Mouse (Mus musculus) liver, adult 2 months (tissue): Measurements from ENCODE around the gene Itgb2. TPM values are rescaled to one million over a fixed set of nuclear protein-coding genes. Genes with fewer than 3 reads are reported as not detected.
A peak's percentile ranks its signal among the peaks of the same experiment; 100 is the strongest.

ENCODE experiments used
- DNase-seq: peaks from one replicate; pipeline ENCODE4 v3.0.0-alpha.2; 2011; ENCODE audit warnings: low read depth, low spot score; ENCODE audit errors: extremely low read depth
- H3K27ac ChIP-seq: fragments of 200-500 bp; replicated peaks from 2 replicates; pipeline ENCODE4 v1.5.1; 2012; ENCODE audit warnings: low read depth, mild to moderate bottlenecking, control low read depth, inconsistent platforms, low read length; ENCODE audit not compliant: insufficient read depth
- H3K27me3 ChIP-seq: fragments of 200-500 bp; 2 replicates; pipeline ENCODE4 v1.6.1; 2012; ENCODE audit warnings: mild to moderate bottlenecking, moderate library complexity, low read length, inconsistent platforms; ENCODE audit not compliant: control insufficient read depth, insufficient read depth
- H3K36me3 ChIP-seq: fragments of 200-500 bp; 2 replicates; pipeline ENCODE4 v1.6.1; 2012; ENCODE audit warnings: low read length, inconsistent platforms; ENCODE audit not compliant: control insufficient read depth, insufficient read depth
- H3K4me1 ChIP-seq: fragments of 200-500 bp; 2 replicates; pipeline ENCODE4 v1.6.1; 2011; ENCODE audit warnings: low read length; ENCODE audit not compliant: control insufficient read depth, insufficient read depth
- H3K4me3 ChIP-seq: fragments of 200-500 bp; 2 replicates; pipeline ENCODE4 v1.5.1; 2011; ENCODE audit warnings: low read depth, mild to moderate bottlenecking, control low read depth, low read length, moderate library complexity; ENCODE audit not compliant: insufficient read depth
- H3K79me2 ChIP-seq: fragments of 200-500 bp; 2 replicates; pipeline ENCODE4 v1.6.1; 2012; ENCODE audit warnings: inconsistent platforms, mild to moderate bottlenecking, low read length, moderate library complexity; ENCODE audit not compliant: control insufficient read depth, insufficient read depth
- H3K9ac ChIP-seq: fragments of 200-500 bp; 2 replicates; pipeline ENCODE4 v1.6.1; 2012; ENCODE audit warnings: low read depth, mild to moderate bottlenecking, control low read depth, inconsistent platforms, low read length
- CTCF ChIP-seq: fragments of 200-500 bp; IDR thresholded peaks from 2 replicates; pipeline ENCODE4 v1.5.1; 2011; ENCODE audit warnings: low read depth, low read length, control low read depth
- POLR2A ChIP-seq: fragments of 200-500 bp; IDR thresholded peaks from 2 replicates; pipeline ENCODE4 v1.6.1; 2011; ENCODE audit warnings: low read length, control low read depth; ENCODE audit not compliant: insufficient read depth; ENCODE audit errors: extremely low read depth
- WGBS: fragments of 180-500 bp; shearing (Covaris S2); methylation state at CpG from one replicate; pipeline ENCODE4 v1.1.7; 2018; 5-methylcytosine and 5-hydroxymethylcytosine counted together
- polyA plus RNA-seq: library from polyadenylated mRNA; depleted of rRNA; stranded (reverse); fragments of >200 nt; gene quantifications from 2 replicates; pipeline ENCODE4 v1.2.3, GENCODE M21; 2012
- total RNA-seq: library from RNA; depleted of rRNA; stranded (reverse); fragments of >200 nt; gene quantifications from 2 replicates; pipeline ENCODE4 v1.2.3, GENCODE M21; 2014

Itgb2 gene
- total and polyA plus RNA-seq, 2 experiments, result 4.8 to 5.6 TPM

GRCm38 (mm10) chr10:77587091-77587775 is 57.2 kb downstream of the Itgb2 start:
- Histone ChIP-seq H3K4me3 (no peak overlapping the region), H3K36me3 (peaks cover 14% of the 10 kb centered on the region), H3K79me2 (peaks cover 59% of the 10 kb centered on the region), H3K9ac (peak overlapping the region; percentile 16; the same call in 1 of the 2 replicates), H3K27me3 (no peaks in the 10 kb centered on the region), H3K4me1 (peaks cover 53% of the 10 kb centered on the region), H3K27ac (peak overlapping the region; percentile 56)
- WGBS, result 33% methylated on average over 6 of the region's 6 CpGs
- DNase-seq, result peak; percentile 46
- TF ChIP-seq POLR2A (no peak), CTCF (no peak)

DNA sequence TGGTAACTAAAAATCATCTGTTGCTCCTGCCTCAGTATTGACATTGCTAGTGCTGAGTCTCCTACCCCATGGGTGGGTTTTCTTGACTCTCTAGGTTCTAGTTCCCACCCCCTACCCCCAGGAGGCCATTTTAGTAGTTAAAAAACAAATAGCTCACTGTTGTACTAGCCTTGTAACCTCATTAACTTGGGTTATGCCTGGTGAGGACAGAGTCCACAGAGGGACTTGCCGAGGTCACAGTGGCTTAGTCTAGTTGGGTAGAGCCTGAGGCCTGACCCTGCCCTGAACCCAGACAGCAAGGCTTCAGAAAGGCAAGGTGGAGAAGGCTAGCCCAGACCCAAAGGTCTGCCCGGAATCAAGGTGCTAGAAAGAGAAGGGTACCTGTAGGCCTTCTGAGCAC is 58.0 kb downstream of the Itgb2 start:
- Histone ChIP-seq H3K36me3 (peaks cover 20% of the 10 kb centered on the region), H3K4me1 (peaks cover 51% of the 10 kb centered on the region), H3K4me3 (no peak overlapping the region), H3K79me2 (peaks cover 52% of the 10 kb centered on the region), H3K27ac (peak overlapping the region; percentile 56), H3K9ac (no peak overlapping the region), H3K27me3 (no peaks in the 10 kb centered on the region)
- DNase-seq, result peak; percentile 87
- TF ChIP-seq CTCF, result no peak
- 41% methylated on average over 2 of the region's 2 CpGs for WGBS

- TF ChIP-seq CTCF (no peak), POLR2A (no peak)
- H3K4me3 ChIP-seq, result peak overlapping the region; percentile 25
- H3K36me3 ChIP-seq, result peaks cover 31% of the 10 kb centered on the region
- no peak for DNase-seq
- H3K4me1 ChIP-seq, result peaks cover 41% of the 10 kb centered on the region
- no peak overlapping the region for H3K9ac ChIP-seq
- peak overlapping the region; percentile 22 for H3K27ac ChIP-seq
- H3K27me3 ChIP-seq, result no peaks in the 10 kb centered on the region
- WGBS, result 77% methylated on average over 7 of the region's 7 CpGs
- H3K79me2 ChIP-seq, result peaks cover 42% of the 10 kb centered on the region
Measured at GRCm38 (mm10) chr10:77589117-77589516, 59.1 kb downstream of the Itgb2 start.

GRCm38 (mm10) chr10:77589749-77590148 is 59.7 kb downstream of the Itgb2 start:
- 79% methylated on average over 8 of the region's 8 CpGs for WGBS
- Histone ChIP-seq H3K36me3 (peaks cover 36% of the 10 kb centered on the region), H3K4me3 (no peak overlapping the region)

GRCm38 (mm10) chr10:77590812-77591211 is 60.8 kb downstream of the Itgb2 start:
- TF ChIP-seq POLR2A (no peak), CTCF (peak; percentile 96)
- peaks cover 36% of the 10 kb centered on the region for H3K4me1 ChIP-seq
- no peak overlapping the region for H3K27ac ChIP-seq
- H3K79me2 ChIP-seq, result peaks cover 37% of the 10 kb centered on the region
- no peak overlapping the region for H3K9ac ChIP-seq
- H3K27me3 ChIP-seq, result no peaks in the 10 kb centered on the region
- peak; percentile 74 for DNase-seq
- WGBS, result 35% methylated on average over 6 of the region's 6 CpGs
- no peak overlapping the region for H3K4me3 ChIP-seq
- peaks cover 44% of the 10 kb centered on the region for H3K36me3 ChIP-seq

More at GRCm38 (mm10) chr10:77589749-77590148, 59.7 kb downstream of the Itgb2 start:
- TF ChIP-seq POLR2A (no peak), CTCF (no peak)
- no peaks in the 10 kb centered on the region for H3K27me3 ChIP-seq
- H3K9ac ChIP-seq, result no peak overlapping the region
- DNase-seq, result no peak
- peaks cover 40% of the 10 kb centered on the region for H3K4me1 ChIP-seq
- H3K27ac ChIP-seq, result no peak overlapping the region
- peaks cover 41% of the 10 kb centered on the region for H3K79me2 ChIP-seq

- H3K9ac ChIP-seq, result no peak overlapping the region
- WGBS, result 74% methylated on average over 6 of the region's 6 CpGs
- H3K36me3 ChIP-seq, result peaks cover 52% of the 10 kb centered on the region
- no peak overlapping the region for H3K27ac ChIP-seq
- TF ChIP-seq POLR2A (no peak), CTCF (no peak)
- peaks cover 30% of the 10 kb centered on the region for H3K79me2 ChIP-seq
- H3K4me3 ChIP-seq, result no peak overlapping the region
- H3K27me3 ChIP-seq, result no peaks in the 10 kb centered on the region
- no peak for DNase-seq
- H3K4me1 ChIP-seq, result peaks cover 30% of the 10 kb centered on the region
Measured at GRCm38 (mm10) chr10:77591546-77591945, 61.5 kb downstream of the Itgb2 start.
